Mouse (Mus musculus) gastrocnemius, postnatal 14 days (tissue): ENCODE results near the gene Ist1. TPM values are rescaled to one million over a fixed set of nuclear protein-coding genes. Genes with fewer than 3 reads are reported as not detected.

Experiments used
- DNase-seq: peaks from one replicate; pipeline ENCODE4 v3.0.0; 2021; ENCODE audit warnings: mixed read lengths
- intact Hi-C: fragments of 180-260 bp; cut with DNase I; formaldehyde crosslinking; loops from one replicate; pipeline ENCODE4 v1.15.1; 2025; ENCODE audit warnings: low total_unique reads
- long read RNA-seq, 2 experiments: library from polyadenylated mRNA; stranded (forward); transcript quantifications; one replicate each; pipeline ENCODE4 v2.0.0; 2021
- total RNA-seq, 2 experiments: library from RNA; stranded (reverse); gene quantifications; 2 replicates each; pipeline ENCODE4 v1.2.3; 2021

Ist1 gene
- 10 to 100 TPM; 27.0 to 31.3 TPM for total RNA-seq
- long read RNA-seq, experiment 1, transcript Ist1-201 (10 exons, 2,304 nt): major isoform, 19 of 33 reads
- long read RNA-seq, experiment 1, partial matches to known transcripts: 5 of 33 reads
- long read RNA-seq, experiment 1, other reads (novel, unspliced or antisense): 8 of 33 reads
- long read RNA-seq, experiment 2, transcript Ist1-201 (10 exons, 2,304 nt): major isoform, 10 of 30 reads
- long read RNA-seq, experiment 2, partial matches to known transcripts: 3 of 30 reads
- long read RNA-seq, experiment 2, other reads (novel, unspliced or antisense): 11 of 30 reads

GRCm38 (mm10) chr8:109693146-109693900, at the start of gene Ist1:
Gene Ist1, minus strand, starts transcription at chr8:109693260.
- peak; percentile 98 for DNase-seq
- intact Hi-C loops: loop anchor here (10.0 kb wide), 1 partner anchor 89 kb away; the partner anchor contains the start of gene Dhodh

- intact Hi-C loops: no loop called here
- DNase-seq: no peak
These were observed 45.0 kb upstream of the Ist1 start for GRCm38 (mm10) chr8:109738049-109738380.

- intact Hi-C loops: no loop called here
- DNase-seq: peak; percentile 90
These were observed 44.4 kb upstream of the Ist1 start, which contains the start of gene Atxn1l for GRCm38 (mm10) chr8:109737237-109738048. Gene Atxn1l, minus strand, starts transcription at chr8:109737739.

- intact Hi-C loops: no loop called here
- no peak for DNase-seq
These were observed 43.8 kb upstream of the Ist1 start for GRCm38 (mm10) chr8:109736819-109737218.

GRCm38 (mm10) chr8:109734018-109734417, 41.0 kb upstream of the Ist1 start:
- intact Hi-C loops: no loop called here
- DNase-seq: no peak

GRCm38 (mm10) chr8:109731012-109731411, 38.0 kb upstream of the Ist1 start:
- intact Hi-C loops: no loop called here
- no peak for DNase-seq

GRCm38 (mm10) chr8:109725106-109725505, 32.0 kb upstream of the Ist1 start:
- intact Hi-C loops: no loop called here
- no peak for DNase-seq

GRCm38 (mm10) chr8:109714961-109715360, 21.9 kb upstream of the Ist1 start:
- intact Hi-C loops: loop anchor here (5.0 kb wide), 1 partner anchor 892 kb away; no protein-coding TSS in a partner anchor
- no peak for DNase-seq

GRCm38 (mm10) chr8:109712521-109712920, 19.5 kb upstream of the Ist1 start:
- intact Hi-C loops: loop anchor here (5.0 kb wide), 1 partner anchor 895 kb away; no protein-coding TSS in a partner anchor
- no peak for DNase-seq

- no peak for DNase-seq
- intact Hi-C loops: no loop called here
These were observed 14.9 kb upstream of the Ist1 start for GRCm38 (mm10) chr8:109707921-109708320.

- peak; percentile 62 for DNase-seq
- intact Hi-C loops: no loop called here
These were observed 13.8 kb upstream of the Ist1 start for GRCm38 (mm10) chr8:109706874-109707237.

- intact Hi-C loops: no loop called here
- no peak for DNase-seq
These were observed 13.2 kb upstream of the Ist1 start for GRCm38 (mm10) chr8:109706076-109706873.

GRCm38 (mm10) chr8:109705320-109706075, 12.4 kb upstream of the Ist1 start, which contains the start of gene Zfp821:
Gene Zfp821, plus strand, starts transcription at chr8:109705546.
- peak; percentile 92 for DNase-seq
- intact Hi-C loops: no loop called here

GRCm38 (mm10) chr8:109704565-109705319, 11.7 kb upstream of the Ist1 start:
- intact Hi-C loops: no loop called here
- no peak for DNase-seq

- intact Hi-C loops: loop anchor here (10.0 kb wide), 1 partner anchor 94 kb away; the partner anchor contains the start of gene Dhodh
- DNase-seq: no peak
These were observed 5.4 kb upstream of the Ist1 start for GRCm38 (mm10) chr8:109698477-109698876.

- DNase-seq: no peak
- intact Hi-C loops: loop anchor here (10.0 kb wide), 1 partner anchor 93 kb away; the partner anchor contains the start of gene Dhodh
These were observed 4.7 kb upstream of the Ist1 start for GRCm38 (mm10) chr8:109697754-109698153.

GRCm38 (mm10) chr8:109694154-109694553, 1.1 kb upstream of the Ist1 start:
- no peak for DNase-seq
- intact Hi-C loops: loop anchor here (10.0 kb wide), 1 partner anchor 89 kb away; the partner anchor contains the start of gene Dhodh
